10 mouse cellular contexts compared by ENCODE assay signal in genomic region chr4:133049071-133049920, GRCm38 (mm10). TPM values are rescaled to one million over a fixed set of nuclear protein-coding genes. Genes with fewer than 3 reads are reported as not detected.
DNase-seq lines count a peak whose midpoint lies in the region; ATAC-seq lines count a peak whose summit lies in the region.
"Had no signal": no experiment of that assay in that cellular context is flagged by ENCODE, and none has a peak within 500 bp of the region (broad histone marks: within the 10 kb centered on the region; RNA-seq: fewer than 3 reads in every experiment).

No protein-coding gene starts in this region.

- WGBS in embryonic facial prominence, embryonic 15.5 days, result 34% methylated on average over 19 of the region's 19 CpGs
- 55% methylated on average over 19 of the region's 19 CpGs for WGBS in intestine, embryonic 16.5 days

- no peaks in the 10 kb centered on the region for H3K27me3 ChIP-seq in embryonic facial prominence, embryonic 15.5 days
- no peaks in the 10 kb centered on the region for H3K27me3 ChIP-seq in intestine, embryonic 16.5 days (replicated peaks; ENCODE audit: control insufficient read depth, insufficient read depth, low read length)
- H3K27me3 ChIP-seq: CH12.LX had no signal

- peak overlapping the region; percentile 19; the same call in 1 of the 2 replicates for H3K4me2 ChIP-seq in embryonic facial prominence, embryonic 15.5 days (replicated peaks)
- no peak overlapping the region for H3K4me2 ChIP-seq in intestine, embryonic 16.5 days (ENCODE audit: low read depth, low read length)

- no peak overlapping the region for H3K4me3 ChIP-seq in embryonic facial prominence, embryonic 15.5 days (replicated peaks)
- H3K4me3 ChIP-seq in intestine, embryonic 16.5 days (ENCODE audit: low read length), result no peak overlapping the region

- H3K4me1 ChIP-seq in embryonic facial prominence, embryonic 15.5 days, result peaks cover 100% of the 10 kb centered on the region
- H3K4me1 ChIP-seq in intestine, embryonic 16.5 days (ENCODE audit: control insufficient read depth, insufficient read depth, low read length), result peaks cover 95% of the 10 kb centered on the region

- no peak overlapping the region for H3K9ac ChIP-seq in embryonic facial prominence, embryonic 15.5 days
- peak overlapping the region; percentile 25 for H3K9ac ChIP-seq in intestine, embryonic 16.5 days (ENCODE audit: low read depth, low read length)

- DNase-seq in heart, adult 18-20 months, result peak; percentile 58 to 59
- DNase-seq in heart, adult 9 months (ENCODE audit: low spot score in 2 of 2), result no peak
- DNase-seq in adrenal gland, postnatal 36 days, result peak; percentile 65 to 74
- no peak for DNase-seq in testis, postnatal 10 days (ENCODE audit: low spot score)
- DNase-seq in spleen, postnatal 36 days (ENCODE audit: low spot score in 2 of 2), result no peak
- DNase-seq in embryo, embryonic 11 days, result no peak

- peak overlapping the region; percentile 92 for H3K27ac ChIP-seq in embryonic facial prominence, embryonic 15.5 days (replicated peaks)
- H3K27ac ChIP-seq in intestine, embryonic 16.5 days (ENCODE audit: low read length), result 0 out of 2 replicates have a peak overlapping the region, but pooled peaks have one; percentile 4
- H3K27ac ChIP-seq: macrophage had no signal

- peaks cover 9% of the 10 kb centered on the region; the same call in 1 of the 2 replicates for H3K36me3 ChIP-seq in embryonic facial prominence, embryonic 15.5 days
- H3K36me3 ChIP-seq in intestine, embryonic 16.5 days (ENCODE audit: control insufficient read depth, insufficient read depth, low read length), result no peaks in the 10 kb centered on the region

- no peaks in the 10 kb centered on the region for H3K9me3 ChIP-seq in embryonic facial prominence, embryonic 15.5 days (replicated peaks)
- H3K9me3 ChIP-seq in intestine, embryonic 16.5 days (ENCODE audit: control insufficient read depth, low read length), result no peaks in the 10 kb centered on the region

- no peak; the same call in 1 of the 2 replicates for ATAC-seq in embryonic facial prominence, embryonic 15.5 days (ENCODE audit: insufficient number of reproducible peaks, low FRiP score, low TSS enrichment, low read depth)
- ATAC-seq in intestine, embryonic 16.5 days, result no peak

RNA-seq across cellular contexts. Expression of gene Ahdc1, which starts 38.2 kb away (rescaled TPM):
- total RNA-seq in heart, adult 18-20 months (2021), result 10 to 100 TPM; 36.3 to 38.5 TPM
- total RNA-seq in adrenal gland, postnatal 36 days (2021), result 10 to 100 TPM; 63.7 to 74.1 TPM
- polyA plus RNA-seq in embryonic facial prominence, embryonic 15.5 days (2015; fragmentation: Nextera tagmentation; extraction: Ambion mirVana), result 13.2 and 13.9 TPM in 2 replicates
- polyA plus RNA-seq in intestine, embryonic 16.5 days (2015; fragmentation: Nextera tagmentation; extraction: Ambion mirVana), result 5.3 and 5.7 TPM in 2 replicates

Comparison
In these comparisons a context has a peak if more than half of its experiments do, and no peak if none do; other contexts are left out.
1. DNase-seq: peak in heart, adult 18-20 months (2 of 2) and adrenal gland, postnatal 36 days (2 of 2); none in heart, adult 9 months (0 of 2), testis, postnatal 10 days (single experiment), spleen, postnatal 36 days (0 of 2) and embryo, embryonic 11 days (single experiment).